Mouse (Mus musculus) spleen, postnatal 14 days (tissue): Measurements from ENCODE around the gene Depp1.
A peak's percentile ranks its signal among the peaks of the same experiment; 100 is the strongest.
"Not testable (repeated sequence)": the region's sequence is repeated elsewhere in the genome, so short reads cannot be mapped to it uniquely, and the experiment has no call there.

ENCODE experiments used
- DNase-seq, 2 experiments: peaks; one replicate each; pipeline ENCODE4 v3.0.0; 2021 to 2022; ENCODE audit warnings: low spot score in 2 of 2

Depp1 gene

GRCm38 (mm10) chr6:116650406-116650805, at the start of gene Depp1:
TSS of gene Depp1 (plus strand) at chr6:116650609.
- DNase-seq = no peak

- DNase-seq = not testable (repeated sequence)
Observed at GRCm38 (mm10) chr6:116600969-116601368, 49.4 kb upstream of the Depp1 start.

- no peak for DNase-seq
Observed at GRCm38 (mm10) chr6:116607230-116607629, 43.2 kb upstream of the Depp1 start.

- no peak for DNase-seq
Observed at GRCm38 (mm10) chr6:116615719-116616118, 34.7 kb upstream of the Depp1 start.

- DNase-seq = no peak
Observed at GRCm38 (mm10) chr6:116618073-116618472, 32.3 kb upstream of the Depp1 start.

GRCm38 (mm10) chr6:116621318-116622023, 28.9 kb upstream of the Depp1 start:
- no peak for DNase-seq

- DNase-seq = not testable (repeated sequence)
Observed at GRCm38 (mm10) chr6:116626417-116626816, 24.0 kb upstream of the Depp1 start.

- no peak for DNase-seq
Observed at GRCm38 (mm10) chr6:116628095-116628494, 22.3 kb upstream of the Depp1 start.

- DNase-seq = peak in 1 of 2 experiments; percentile 45
Observed at GRCm38 (mm10) chr6:116628539-116629171, 21.8 kb upstream of the Depp1 start, which contains the start of gene Zfp422. TSS of gene Zfp422 (minus strand) at chr6:116628999.

GRCm38 (mm10) chr6:116629766-116630165, 20.6 kb upstream of the Depp1 start:
- DNase-seq = no peak

- peak in 1 of 2 experiments; percentile 69 for DNase-seq
Observed at GRCm38 (mm10) chr6:116632129-116632528, 18.3 kb upstream of the Depp1 start.

GRCm38 (mm10) chr6:116633741-116634695, 16.4 kb upstream of the Depp1 start:
- DNase-seq = no peak

GRCm38 (mm10) chr6:116635251-116636180, 14.9 kb upstream of the Depp1 start:
- DNase-seq = no peak

GRCm38 (mm10) chr6:116636581-116637235, 13.7 kb upstream of the Depp1 start:
- no peak for DNase-seq

- no peak for DNase-seq
Observed at GRCm38 (mm10) chr6:116637496-116637895, 12.9 kb upstream of the Depp1 start.

GRCm38 (mm10) chr6:116638871-116639270, 11.5 kb upstream of the Depp1 start:
- no peak for DNase-seq

- DNase-seq = no peak
Observed at GRCm38 (mm10) chr6:116639663-116640062, 10.7 kb upstream of the Depp1 start.

GRCm38 (mm10) chr6:116642942-116643341, 7.5 kb upstream of the Depp1 start:
- no peak for DNase-seq

GRCm38 (mm10) chr6:116643881-116644280, 6.5 kb upstream of the Depp1 start:
- no peak for DNase-seq

GRCm38 (mm10) chr6:116644335-116644734, 6.1 kb upstream of the Depp1 start:
- no peak for DNase-seq
